Mouse (Mus musculus) liver, adult 2 months (tissue): ENCODE results near the gene Glis3. TPM values are rescaled to one million over a fixed set of nuclear protein-coding genes. Genes with fewer than 3 reads are reported as not detected.

Source experiments
- DNase-seq: peaks from one replicate; pipeline ENCODE4 v3.0.0-alpha.2; 2011; ENCODE audit warnings: low read depth, low spot score; ENCODE audit errors: extremely low read depth
- H3K27ac ChIP-seq: fragments of 200-500 bp; replicated peaks from 2 replicates; pipeline ENCODE4 v1.5.1; 2012; ENCODE audit warnings: low read depth, mild to moderate bottlenecking, control low read depth, inconsistent platforms, low read length; ENCODE audit not compliant: insufficient read depth
- H3K27me3 ChIP-seq: fragments of 200-500 bp; 2 replicates; pipeline ENCODE4 v1.6.1; 2012; ENCODE audit warnings: mild to moderate bottlenecking, moderate library complexity, low read length, inconsistent platforms; ENCODE audit not compliant: control insufficient read depth, insufficient read depth
- H3K36me3 ChIP-seq: fragments of 200-500 bp; 2 replicates; pipeline ENCODE4 v1.6.1; 2012; ENCODE audit warnings: low read length, inconsistent platforms; ENCODE audit not compliant: control insufficient read depth, insufficient read depth
- H3K4me1 ChIP-seq: fragments of 200-500 bp; 2 replicates; pipeline ENCODE4 v1.6.1; 2011; ENCODE audit warnings: low read length; ENCODE audit not compliant: control insufficient read depth, insufficient read depth
- H3K4me3 ChIP-seq: fragments of 200-500 bp; 2 replicates; pipeline ENCODE4 v1.5.1; 2011; ENCODE audit warnings: low read depth, mild to moderate bottlenecking, control low read depth, low read length, moderate library complexity; ENCODE audit not compliant: insufficient read depth
- H3K79me2 ChIP-seq: fragments of 200-500 bp; 2 replicates; pipeline ENCODE4 v1.6.1; 2012; ENCODE audit warnings: inconsistent platforms, mild to moderate bottlenecking, low read length, moderate library complexity; ENCODE audit not compliant: control insufficient read depth, insufficient read depth
- H3K9ac ChIP-seq: fragments of 200-500 bp; 2 replicates; pipeline ENCODE4 v1.6.1; 2012; ENCODE audit warnings: low read depth, mild to moderate bottlenecking, control low read depth, inconsistent platforms, low read length
- CTCF ChIP-seq: fragments of 200-500 bp; IDR thresholded peaks from 2 replicates; pipeline ENCODE4 v1.5.1; 2011; ENCODE audit warnings: low read depth, low read length, control low read depth
- POLR2A ChIP-seq: fragments of 200-500 bp; IDR thresholded peaks from 2 replicates; pipeline ENCODE4 v1.6.1; 2011; ENCODE audit warnings: low read length, control low read depth; ENCODE audit not compliant: insufficient read depth; ENCODE audit errors: extremely low read depth
- WGBS: fragments of 180-500 bp; shearing (Covaris S2); methylation state at CpG from one replicate; pipeline ENCODE4 v1.1.7; 2018; 5-methylcytosine and 5-hydroxymethylcytosine counted together
- polyA plus RNA-seq: library from polyadenylated mRNA; depleted of rRNA; stranded (reverse); fragments of >200 nt; gene quantifications from 2 replicates; pipeline ENCODE4 v1.2.3, GENCODE M21; 2012
- total RNA-seq: library from RNA; depleted of rRNA; stranded (reverse); fragments of >200 nt; gene quantifications from 2 replicates; pipeline ENCODE4 v1.2.3, GENCODE M21; 2014

Glis3 gene
- total and polyA plus RNA-seq, 2 experiments = 0.37 to 0.43 TPM

- TF ChIP-seq CTCF (no peak), POLR2A (no peak)
- Histone ChIP-seq H3K4me3 (no peak overlapping the region), H3K27ac (no peak overlapping the region), H3K27me3 (no peaks in the 10 kb centered on the region), H3K36me3 (no peaks in the 10 kb centered on the region), H3K79me2 (no peaks in the 10 kb centered on the region), H3K4me1 (no peaks in the 10 kb centered on the region), H3K9ac (no peak overlapping the region)
- WGBS = 79% methylated on average over 2 of the region's 2 CpGs
- DNase-seq = no peak
These were observed 377.0 kb downstream of the Glis3 start for GRCm38 (mm10) chr19:28302831-28303242.

GRCm38 (mm10) chr19:28300226-28300625 is 379.7 kb downstream of the Glis3 start:
- no peak for DNase-seq
- TF ChIP-seq POLR2A (no peak), CTCF (no peak)
- 92% methylated on average over 8 of the region's 8 CpGs for WGBS
- no peaks in the 10 kb centered on the region for H3K79me2 ChIP-seq
- H3K9ac ChIP-seq = no peak overlapping the region
- no peaks in the 10 kb centered on the region for H3K4me1 ChIP-seq
- H3K36me3 ChIP-seq = no peaks in the 10 kb centered on the region
- H3K27me3 ChIP-seq = no peaks in the 10 kb centered on the region
- no peak overlapping the region for H3K27ac ChIP-seq
- no peak overlapping the region for H3K4me3 ChIP-seq

DNA sequence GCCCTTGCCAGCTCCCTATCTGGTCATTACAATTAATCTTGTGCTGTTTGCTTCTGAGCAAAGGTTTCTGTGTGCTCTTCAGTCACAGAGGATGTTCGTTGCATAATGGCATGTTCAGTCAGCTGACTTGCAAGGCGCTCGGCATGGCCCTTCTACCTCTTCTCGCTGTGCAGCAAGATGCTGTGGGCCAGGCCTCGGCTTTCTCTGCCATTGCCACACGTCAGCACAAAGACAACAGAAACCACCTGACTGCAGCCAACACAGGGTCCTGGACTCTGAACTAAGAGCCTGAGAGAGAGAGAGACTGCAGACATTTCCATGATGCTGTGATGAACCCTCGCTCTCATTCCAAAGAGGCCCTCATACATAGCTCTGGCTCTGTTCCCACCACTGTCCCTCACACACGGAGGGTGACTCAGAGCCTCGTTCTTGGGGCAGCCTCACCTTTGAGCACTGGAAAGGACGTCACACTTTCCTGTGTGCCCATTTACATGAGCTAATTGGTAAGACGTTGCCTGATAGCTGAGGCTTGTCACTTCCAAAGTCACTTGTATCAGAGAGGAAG is 380.6 kb downstream of the Glis3 start:
- Histone ChIP-seq H3K9ac (no peak overlapping the region), H3K36me3 (no peaks in the 10 kb centered on the region), H3K27ac (no peak overlapping the region), H3K4me3 (no peak overlapping the region), H3K79me2 (no peaks in the 10 kb centered on the region), H3K4me1 (no peaks in the 10 kb centered on the region), H3K27me3 (no peaks in the 10 kb centered on the region)
- TF ChIP-seq CTCF (no peak), POLR2A (no peak)
- DNase-seq = peak; percentile 23
- 59% methylated on average over 11 of the region's 11 CpGs for WGBS

DNA sequence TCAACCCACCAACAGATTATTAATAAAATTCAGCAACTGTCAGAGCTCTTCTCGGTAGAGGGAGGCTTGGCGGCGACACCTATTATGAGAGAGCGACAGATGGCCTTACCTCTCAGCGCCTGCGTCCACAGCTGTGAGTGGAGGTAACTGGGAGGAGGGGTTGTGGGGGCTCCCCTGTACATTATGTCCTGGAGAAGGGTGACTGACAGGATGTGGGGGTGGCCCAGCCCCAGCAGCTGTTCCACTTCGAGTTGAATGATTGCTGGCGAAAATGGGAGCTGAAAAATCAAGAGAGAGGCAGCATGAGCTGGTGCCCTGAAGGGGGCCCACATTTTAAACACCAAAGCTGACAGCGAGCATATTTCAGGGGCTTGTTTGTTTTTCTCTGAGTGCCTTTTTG is 381.2 kb downstream of the Glis3 start:
- H3K36me3 ChIP-seq = no peaks in the 10 kb centered on the region
- no peak overlapping the region for H3K9ac ChIP-seq
- 83% methylated on average over 9 of the region's 9 CpGs for WGBS
- no peaks in the 10 kb centered on the region for H3K79me2 ChIP-seq
- no peak overlapping the region for H3K4me3 ChIP-seq
- H3K4me1 ChIP-seq = no peaks in the 10 kb centered on the region
- no peaks in the 10 kb centered on the region for H3K27me3 ChIP-seq
- no peak overlapping the region for H3K27ac ChIP-seq
- TF ChIP-seq POLR2A (no peak), CTCF (no peak)
- no peak for DNase-seq

GRCm38 (mm10) chr19:28291596-28291995 is 388.3 kb downstream of the Glis3 start:
- DNase-seq = no peak
- 76% methylated on average over 4 of the region's 4 CpGs for WGBS
- H3K4me1 ChIP-seq = no peaks in the 10 kb centered on the region
- no peaks in the 10 kb centered on the region for H3K79me2 ChIP-seq
- no peak overlapping the region for H3K27ac ChIP-seq
- no peak overlapping the region for H3K4me3 ChIP-seq
- no peaks in the 10 kb centered on the region for H3K27me3 ChIP-seq
- TF ChIP-seq CTCF (no peak), POLR2A (no peak)
- no peak overlapping the region for H3K9ac ChIP-seq
- no peaks in the 10 kb centered on the region for H3K36me3 ChIP-seq

DNA sequence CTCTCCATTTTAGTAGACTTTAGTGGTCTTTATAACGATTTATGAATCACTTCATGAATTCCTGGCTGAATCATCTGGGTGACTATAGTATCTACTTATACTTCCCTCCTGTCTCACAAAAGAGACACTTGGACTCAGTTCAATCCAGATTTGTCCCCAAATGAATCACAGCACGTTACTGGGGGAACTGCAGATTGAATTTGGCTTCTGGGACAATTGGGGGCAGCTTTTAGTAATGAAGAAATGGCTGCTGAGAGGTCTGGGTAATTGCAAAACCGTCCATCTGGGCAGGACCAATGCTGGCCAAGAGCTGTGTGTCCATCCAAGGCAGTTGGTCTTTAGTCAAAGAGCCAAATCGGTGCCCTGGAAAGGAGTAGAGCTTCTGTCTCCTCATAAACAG is 390.4 kb downstream of the Glis3 start:
- H3K27me3 ChIP-seq = no peaks in the 10 kb centered on the region
- no peak overlapping the region for H3K4me3 ChIP-seq

More for the DNA sequence above, 390.4 kb downstream of the Glis3 start:
- DNase-seq = no peak
- Histone ChIP-seq H3K36me3 (no peaks in the 10 kb centered on the region), H3K27ac (no peak overlapping the region), H3K79me2 (no peaks in the 10 kb centered on the region), H3K4me1 (no peaks in the 10 kb centered on the region), H3K9ac (no peak overlapping the region)
- no peak for TF ChIP-seq CTCF
- TF ChIP-seq POLR2A = no peak
- 70% methylated on average over 4 of the region's 4 CpGs for WGBS
